In the genomic region with DNA sequence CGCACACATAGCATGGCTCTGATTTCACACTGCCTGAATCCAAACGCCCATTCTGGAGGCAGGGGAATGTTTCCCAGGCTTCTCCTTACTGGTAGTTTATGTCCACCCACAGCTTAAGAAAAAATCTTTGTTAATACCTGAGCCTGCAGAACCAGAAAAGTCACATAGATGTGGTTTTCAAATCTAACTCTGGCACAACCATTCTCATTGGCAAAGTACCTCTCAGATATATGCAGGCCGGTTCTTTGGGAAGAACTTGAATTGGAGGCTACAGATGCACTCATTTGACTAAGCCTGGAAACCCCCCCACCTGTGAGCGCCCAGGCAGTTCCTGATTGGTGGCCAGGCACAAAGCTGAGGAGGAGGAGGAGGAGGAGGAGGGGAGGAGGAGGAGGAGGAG, we compare ENCODE assay signal across 19 mouse cellular contexts.
A peak's percentile ranks its signal among the peaks of the same experiment; 100 is the strongest.
DNase-seq lines count a peak whose midpoint lies in the region; ATAC-seq and TF ChIP-seq lines count a peak whose summit lies in the region.
"Had no signal": no experiment of that assay in that cellular context is flagged by ENCODE, and none has a peak within 500 bp of the region (broad histone marks: within the 10 kb centered on the region; RNA-seq: fewer than 3 reads in every experiment).

No protein-coding gene starts in this region.

- no peak overlapping the region for H3K4me2 ChIP-seq in lung, embryonic 14.5 days
- H3K4me2 ChIP-seq in midbrain, embryonic 11.5 days: no peak overlapping the region
- H3K4me2 ChIP-seq in midbrain, embryonic 15.5 days: no peak overlapping the region
- no peak overlapping the region for H3K4me2 ChIP-seq in stomach, embryonic 16.5 days (ENCODE audit: low read depth, low read length)
- H3K4me2 ChIP-seq in intestine, embryonic 16.5 days (ENCODE audit: low read depth, low read length): no peak overlapping the region
- H3K4me2 ChIP-seq: embryonic facial prominence, embryonic 15.5 days; forebrain, embryonic 15.5 days; hindbrain, embryonic 13.5 days had no signal

- no peak for ATAC-seq in lung, embryonic 14.5 days (ENCODE audit: insufficient read depth)
- ATAC-seq in midbrain, embryonic 11.5 days (ENCODE audit: low FRiP score): no peak
- ATAC-seq in midbrain, embryonic 15.5 days (replicated peaks): no peak
- ATAC-seq in stomach, embryonic 16.5 days (ENCODE audit: insufficient read depth, low FRiP score): no peak; the same call in 1 of the 2 replicates
- ATAC-seq in intestine, embryonic 16.5 days: no peak
- ATAC-seq: forebrain, embryonic 15.5 days had no signal

- H3K36me3 ChIP-seq in lung, embryonic 14.5 days (ENCODE audit: insufficient read depth): no peaks in the 10 kb centered on the region
- H3K36me3 ChIP-seq in midbrain, embryonic 11.5 days (ENCODE audit: control insufficient read depth, insufficient read depth, low read length): no peaks in the 10 kb centered on the region
- H3K36me3 ChIP-seq in midbrain, embryonic 15.5 days (replicated peaks): no peaks in the 10 kb centered on the region
- no peaks in the 10 kb centered on the region for H3K36me3 ChIP-seq in stomach, embryonic 16.5 days (ENCODE audit: control insufficient read depth, insufficient read depth, low read length)
- H3K36me3 ChIP-seq in intestine, embryonic 16.5 days (ENCODE audit: control insufficient read depth, insufficient read depth, low read length): no peaks in the 10 kb centered on the region
- H3K36me3 ChIP-seq: embryonic facial prominence, embryonic 15.5 days; forebrain, embryonic 15.5 days; heart, embryonic 10.5 days; hindbrain, embryonic 13.5 days had no signal

- no peak overlapping the region for H3K4me3 ChIP-seq in lung, embryonic 14.5 days (ENCODE audit: low read depth, low read length)
- H3K4me3 ChIP-seq in lung, adult 2 months (replicated peaks; ENCODE audit: extremely low read depth, low read depth, low read length): no peak overlapping the region
- no peak overlapping the region for H3K4me3 ChIP-seq in midbrain, embryonic 11.5 days (ENCODE audit: low read depth, low read length)
- no peak overlapping the region for H3K4me3 ChIP-seq in midbrain, embryonic 15.5 days
- no peak overlapping the region for H3K4me3 ChIP-seq in stomach, embryonic 16.5 days (replicated peaks; ENCODE audit: low read length)
- no peak overlapping the region for H3K4me3 ChIP-seq in intestine, embryonic 16.5 days (ENCODE audit: low read length)
- H3K4me3 ChIP-seq: embryonic facial prominence, embryonic 15.5 days; erythroblast, embryonic 14.5 days; forebrain, embryonic 15.5 days; heart, embryonic 10.5 days; hindbrain, embryonic 13.5 days had no signal

- DNase-seq in lung, embryonic 14.5 days: peak; percentile 46
- DNase-seq in lung, adult 2 months: no peak
- DNase-seq in midbrain, embryonic 11.5 days (ENCODE audit: low spot score, missing footprints): peak; percentile 59
- no peak for DNase-seq in adrenal gland, adult 18-20 months (ENCODE audit: low spot score in 2 of 2)
- DNase-seq: adrenal gland, postnatal 14 days; cerebellum, adult 11-12 months; cerebellum, adult 9-10 months; cerebellum, postnatal 25 days; gastrocnemius, postnatal 36 days; heart, adult 18-20 months; heart, postnatal 10 days had no signal

- no peak for TF ChIP-seq CTCF in lung, embryonic 14.5 days (IDR thresholded peaks at IDR 0.05; ENCODE audit: low read depth)
- TF ChIP-seq CTCF in lung, adult 2 months (IDR thresholded peaks at IDR 0.05; ENCODE audit: insufficient read depth, low read length): no peak

- H3K4me1 ChIP-seq in lung, embryonic 14.5 days (ENCODE audit: insufficient read depth): no peaks in the 10 kb centered on the region
- H3K4me1 ChIP-seq in lung, adult 2 months (ENCODE audit: control insufficient read depth, insufficient read depth, low read length): no peaks in the 10 kb centered on the region
- H3K4me1 ChIP-seq in midbrain, embryonic 11.5 days (ENCODE audit: control insufficient read depth, insufficient read depth, low read length): no peaks in the 10 kb centered on the region
- H3K4me1 ChIP-seq in midbrain, embryonic 15.5 days: no peaks in the 10 kb centered on the region
- H3K4me1 ChIP-seq in stomach, embryonic 16.5 days (ENCODE audit: control insufficient read depth, insufficient read depth, low read length): no peaks in the 10 kb centered on the region
- no peaks in the 10 kb centered on the region for H3K4me1 ChIP-seq in intestine, embryonic 16.5 days (ENCODE audit: control insufficient read depth, insufficient read depth, low read length)
- H3K4me1 ChIP-seq: embryonic facial prominence, embryonic 15.5 days; forebrain, embryonic 15.5 days; heart, embryonic 10.5 days had no signal

- no peak for TF ChIP-seq POLR2A in lung, adult 2 months (IDR thresholded peaks at IDR 0.05; ENCODE audit: borderline replicate concordance, extremely low read depth, low read depth, low read length)

- H3K27ac ChIP-seq in lung, embryonic 14.5 days (ENCODE audit: low read depth): no peak overlapping the region
- H3K27ac ChIP-seq in midbrain, embryonic 11.5 days (ENCODE audit: low read depth, low read length): no peak overlapping the region
- no peak overlapping the region for H3K27ac ChIP-seq in midbrain, embryonic 15.5 days
- peak overlapping the region; percentile 58; the same call in 1 of the 2 replicates for H3K27ac ChIP-seq in stomach, embryonic 16.5 days (ENCODE audit: low read length)
- no peak overlapping the region for H3K27ac ChIP-seq in intestine, embryonic 16.5 days (ENCODE audit: low read length)
- H3K27ac ChIP-seq: embryonic facial prominence, embryonic 15.5 days; forebrain, embryonic 15.5 days; heart, embryonic 10.5 days; hindbrain, embryonic 13.5 days had no signal

- H3K27me3 ChIP-seq in lung, embryonic 14.5 days (ENCODE audit: insufficient read depth, low read length): no peaks in the 10 kb centered on the region
- H3K27me3 ChIP-seq in midbrain, embryonic 11.5 days (ENCODE audit: control insufficient read depth, insufficient read depth, low read length): no peaks in the 10 kb centered on the region
- H3K27me3 ChIP-seq in midbrain, embryonic 15.5 days (replicated peaks): no peaks in the 10 kb centered on the region
- no peaks in the 10 kb centered on the region for H3K27me3 ChIP-seq in stomach, embryonic 16.5 days (ENCODE audit: control insufficient read depth, insufficient read depth, low read length)
- H3K27me3 ChIP-seq in intestine, embryonic 16.5 days (replicated peaks; ENCODE audit: control insufficient read depth, insufficient read depth, low read length): no peaks in the 10 kb centered on the region
- H3K27me3 ChIP-seq: embryonic facial prominence, embryonic 15.5 days; forebrain, embryonic 15.5 days; hindbrain, embryonic 13.5 days had no signal

- H3K9me3 ChIP-seq in lung, embryonic 14.5 days (ENCODE audit: low read depth, low read length): no peaks in the 10 kb centered on the region
- no peaks in the 10 kb centered on the region for H3K9me3 ChIP-seq in midbrain, embryonic 11.5 days (ENCODE audit: control insufficient read depth, low read length)
- H3K9me3 ChIP-seq in midbrain, embryonic 15.5 days: no peaks in the 10 kb centered on the region
- H3K9me3 ChIP-seq in stomach, embryonic 16.5 days (replicated peaks; ENCODE audit: control insufficient read depth, low read length): peaks cover 6% of the 10 kb centered on the region
- no peaks in the 10 kb centered on the region for H3K9me3 ChIP-seq in intestine, embryonic 16.5 days (ENCODE audit: control insufficient read depth, low read length)
- H3K9me3 ChIP-seq: embryonic facial prominence, embryonic 15.5 days; forebrain, embryonic 15.5 days; heart, embryonic 10.5 days had no signal

- 49% methylated on average over 4 of the region's 4 CpGs for WGBS in lung, embryonic 14.5 days
- 62% methylated on average over 4 of the region's 4 CpGs for WGBS in lung, adult 2 months
- 68% methylated on average over 4 of the region's 4 CpGs for WGBS in midbrain, embryonic 11.5 days
- WGBS in midbrain, embryonic 15.5 days: 57% methylated on average over 3 of the region's 4 CpGs
- 48% methylated on average over 4 of the region's 4 CpGs for WGBS in stomach, embryonic 16.5 days
- 64% methylated on average over 4 of the region's 4 CpGs for WGBS in intestine, embryonic 16.5 days

- no peak overlapping the region for H3K9ac ChIP-seq in lung, embryonic 14.5 days
- H3K9ac ChIP-seq in midbrain, embryonic 11.5 days (ENCODE audit: low read length): no peak overlapping the region
- no peak overlapping the region for H3K9ac ChIP-seq in midbrain, embryonic 15.5 days
- no peak overlapping the region for H3K9ac ChIP-seq in stomach, embryonic 16.5 days (ENCODE audit: low read length)
- H3K9ac ChIP-seq in intestine, embryonic 16.5 days (ENCODE audit: low read depth, low read length): no peak overlapping the region
- H3K9ac ChIP-seq: embryonic facial prominence, embryonic 15.5 days; forebrain, embryonic 15.5 days; hindbrain, embryonic 13.5 days had no signal

Comparison
In these comparisons a context has a peak if more than half of its experiments do, and no peak if none do; other contexts are left out.
1. DNase-seq: peak in lung, embryonic 14.5 days (single experiment) and midbrain, embryonic 11.5 days (single experiment); none in lung, adult 2 months (single experiment) and adrenal gland, adult 18-20 months (0 of 2).